Mouse (Mus musculus): Measurements from ENCODE around the gene Etnk2. TPM values are rescaled to one million over a fixed set of nuclear protein-coding genes. Genes with fewer than 3 reads are reported as not detected.
A peak's percentile ranks its signal among the peaks of the same experiment; 100 is the strongest.

Etnk2 gene
- polyA plus RNA-seq, 1 experiment, result 33.7 TPM

DNA sequence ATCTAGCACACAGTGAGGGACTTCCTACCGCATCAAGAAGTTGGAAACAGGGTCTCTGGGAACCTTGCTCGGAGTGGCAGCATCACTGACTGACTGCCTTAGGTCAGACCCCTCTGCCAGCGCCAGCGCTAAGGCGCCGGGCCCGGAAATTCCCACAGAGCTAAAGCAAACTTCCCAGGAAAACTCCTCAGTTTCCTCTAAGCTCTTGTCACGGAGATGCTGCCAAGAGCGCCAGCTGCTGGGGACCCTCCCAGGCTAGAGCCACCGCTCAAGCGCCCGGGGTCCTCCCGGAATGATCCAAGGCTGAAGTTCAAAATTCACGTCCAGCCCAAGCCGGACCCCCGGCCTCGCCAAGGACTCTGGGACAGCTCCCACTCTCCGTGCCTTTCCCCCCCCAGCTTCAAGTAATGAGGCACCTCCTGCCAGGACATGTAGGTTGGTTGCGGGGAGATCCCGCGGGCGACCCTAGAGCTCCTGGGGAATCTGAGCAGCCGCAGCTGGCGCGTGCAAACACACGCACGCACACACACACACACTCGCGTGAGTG is 59.3 kb downstream of the Etnk2 start:
- H3K27ac ChIP-seq (ENCODE audit: control insufficient read depth, insufficient read depth, low read depth, low read length), result peak overlapping the region; percentile 7; the same call in 1 of the 2 replicates
- H3K27me3 ChIP-seq (ENCODE audit: control insufficient read depth, insufficient read depth, low read length), result no peaks in the 10 kb centered on the region; the same call in 1 of the 2 replicates
- no peaks in the 10 kb centered on the region for H3K36me3 ChIP-seq (ENCODE audit: control insufficient read depth, insufficient read depth, low read length)
- H3K4me3 ChIP-seq (ENCODE audit: control insufficient read depth, low read depth, low read length), result peak overlapping the region; percentile 78
- 0 out of 2 replicates have a peak, but pooled peaks have one; percentile 20 for TF ChIP-seq POLR2A (IDR thresholded peaks at IDR 0.05; ENCODE audit: control insufficient read depth, low read depth, low read length)
- TF ChIP-seq CTCF (IDR thresholded peaks at IDR 0.05; ENCODE audit: control insufficient read depth, insufficient read depth, insufficient replicate concordance, low read depth, low read length), result no peak
- peaks cover 24% of the 10 kb centered on the region for H3K4me1 ChIP-seq (ENCODE audit: control insufficient read depth, insufficient read depth, low read length)

DNA sequence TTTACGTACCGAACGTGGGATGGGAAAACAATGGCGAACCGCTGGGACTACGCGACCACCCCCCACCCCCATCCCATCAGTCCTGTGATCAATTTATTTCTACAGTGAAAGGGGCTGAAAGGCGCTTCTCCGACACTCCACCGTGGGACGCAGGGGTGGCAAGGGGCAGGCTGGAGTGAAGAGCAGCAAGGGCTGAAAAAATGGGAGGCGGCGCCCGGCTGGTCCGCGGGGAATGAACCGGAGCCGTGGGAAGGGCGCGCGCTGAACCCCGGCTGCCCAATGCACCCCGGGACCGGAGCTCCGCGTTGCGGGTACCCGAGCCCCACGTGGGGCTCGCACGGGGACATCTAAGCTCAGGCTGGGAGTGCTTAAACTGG is 59.8 kb downstream of the Etnk2 start:
- Histone ChIP-seq H3K4me1 (ENCODE audit: control insufficient read depth, insufficient read depth, low read length) (peaks cover 21% of the 10 kb centered on the region), H3K36me3 (ENCODE audit: control insufficient read depth, insufficient read depth, low read length) (no peaks in the 10 kb centered on the region), H3K27ac (ENCODE audit: control insufficient read depth, insufficient read depth, low read depth, low read length) (peak overlapping the region; percentile 7; the same call in 1 of the 2 replicates), H3K27me3 (ENCODE audit: control insufficient read depth, insufficient read depth, low read length) (no peaks in the 10 kb centered on the region; the same call in 1 of the 2 replicates), H3K4me3 (ENCODE audit: control insufficient read depth, low read depth, low read length) (peak overlapping the region; percentile 78)
- TF ChIP-seq POLR2A (IDR thresholded peaks at IDR 0.05; ENCODE audit: control insufficient read depth, low read depth, low read length) (no peak), CTCF (IDR thresholded peaks at IDR 0.05; ENCODE audit: control insufficient read depth, insufficient read depth, insufficient replicate concordance, low read depth, low read length) (no peak)

DNA sequence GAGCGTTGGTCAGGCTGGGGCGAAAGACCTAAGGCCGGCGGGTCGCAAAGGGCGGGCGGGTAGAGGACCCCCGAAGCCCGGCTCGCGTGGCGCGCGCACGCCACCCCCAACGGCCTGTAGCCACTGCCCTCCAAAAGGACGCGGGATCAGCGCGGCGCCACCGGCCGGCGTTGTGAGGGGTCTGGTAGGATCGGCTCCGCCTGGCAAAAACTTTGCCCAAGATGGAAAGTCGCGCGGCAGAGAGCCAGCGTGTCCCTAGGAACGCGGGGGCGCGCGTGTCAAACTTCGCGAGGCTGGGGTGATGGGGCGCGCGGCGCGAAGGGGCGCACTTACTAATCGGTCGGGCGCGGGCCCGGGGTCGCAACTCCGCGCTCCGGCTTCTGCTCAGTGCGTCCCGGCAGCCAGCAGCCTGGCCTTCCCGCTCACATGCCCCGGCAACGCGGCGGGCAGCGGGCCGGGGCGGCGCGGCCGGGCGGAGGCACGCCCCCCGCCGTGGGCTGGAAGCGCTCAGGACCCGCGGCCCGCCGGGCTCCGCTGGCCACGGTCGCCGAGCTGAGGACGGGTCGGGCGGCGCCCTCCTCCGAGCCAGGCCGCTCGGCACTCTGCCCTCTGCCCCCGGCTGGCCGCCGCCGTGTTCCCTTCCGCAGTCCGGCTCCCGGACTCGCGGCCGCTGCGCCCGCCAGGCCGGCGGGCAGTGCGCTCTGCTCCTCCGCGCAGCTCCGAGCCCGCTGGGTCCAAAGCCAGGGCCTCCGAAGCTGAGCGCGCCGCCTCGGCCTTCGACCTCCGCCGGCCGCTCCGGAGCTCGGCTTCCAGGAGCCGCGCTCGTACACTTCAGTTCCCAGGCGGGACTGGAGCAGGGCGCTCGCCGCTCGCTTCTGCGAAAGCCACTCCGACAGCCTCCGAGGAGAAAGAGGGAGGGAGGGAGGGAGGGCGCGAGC is 60.4 kb downstream of the Etnk2 start, which contains the start of gene Sox13:
TSS of gene Sox13 (minus strand) at position 835 of the 938 bp plus-strand sequence.
- no peak within 1 kb of the TSS for H3K27ac ChIP-seq (ENCODE audit: control insufficient read depth, insufficient read depth, low read depth, low read length)
- no peaks in the 10 kb centered on the region for H3K36me3 ChIP-seq (ENCODE audit: control insufficient read depth, insufficient read depth, low read length)
- peak within 1 kb of the TSS; percentile 78 for H3K4me3 ChIP-seq (ENCODE audit: control insufficient read depth, low read depth, low read length)
- H3K4me1 ChIP-seq (ENCODE audit: control insufficient read depth, insufficient read depth, low read length), result peaks cover 18% of the 10 kb centered on the region
- no peaks in the 10 kb centered on the region; the same call in 1 of the 2 replicates for H3K27me3 ChIP-seq (ENCODE audit: control insufficient read depth, insufficient read depth, low read length)
- no peak for TF ChIP-seq CTCF (IDR thresholded peaks at IDR 0.05; ENCODE audit: control insufficient read depth, insufficient read depth, insufficient replicate concordance, low read depth, low read length)
- TF ChIP-seq POLR2A (IDR thresholded peaks at IDR 0.05; ENCODE audit: control insufficient read depth, low read depth, low read length), result no peak

DNA sequence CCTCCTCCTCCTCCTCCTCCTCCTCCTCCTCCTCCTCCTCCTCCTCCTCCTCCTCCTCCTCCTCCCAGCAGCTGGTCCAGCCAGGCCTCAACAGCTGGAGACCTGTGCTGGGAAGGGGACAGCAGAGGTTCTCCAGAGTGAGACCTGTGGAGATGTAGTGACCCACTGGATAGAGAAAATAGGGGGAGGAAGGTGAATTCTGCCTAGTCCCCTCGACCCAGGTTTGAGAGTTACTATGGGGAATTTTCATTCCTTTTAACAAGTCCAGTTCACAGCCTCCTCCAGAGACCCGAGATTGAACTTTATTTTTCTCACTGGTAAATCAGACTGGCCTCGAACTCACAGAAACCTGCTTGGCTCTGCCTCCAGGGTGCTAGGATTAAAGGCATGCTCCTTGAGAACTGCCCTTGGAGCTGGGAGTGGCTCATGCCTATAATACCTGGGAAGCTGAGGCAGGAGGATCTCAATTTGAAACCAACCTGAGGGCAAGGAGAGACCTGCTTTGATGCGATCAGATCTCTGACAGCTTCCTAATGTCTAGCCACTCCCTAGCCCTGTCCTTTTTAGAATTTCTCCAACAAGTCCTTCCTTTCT is 61.3 kb downstream of the Etnk2 start:
- no peak overlapping the region for H3K27ac ChIP-seq (ENCODE audit: control insufficient read depth, insufficient read depth, low read depth, low read length)
- no peaks in the 10 kb centered on the region; the same call in 1 of the 2 replicates for H3K27me3 ChIP-seq (ENCODE audit: control insufficient read depth, insufficient read depth, low read length)
- TF ChIP-seq CTCF (IDR thresholded peaks at IDR 0.05; ENCODE audit: control insufficient read depth, insufficient read depth, insufficient replicate concordance, low read depth, low read length) (no peak), POLR2A (IDR thresholded peaks at IDR 0.05; ENCODE audit: control insufficient read depth, low read depth, low read length) (no peak)
- H3K4me1 ChIP-seq (ENCODE audit: control insufficient read depth, insufficient read depth, low read length), result peaks cover 18% of the 10 kb centered on the region
- no peak overlapping the region for H3K4me3 ChIP-seq (ENCODE audit: control insufficient read depth, low read depth, low read length)
- H3K36me3 ChIP-seq (ENCODE audit: control insufficient read depth, insufficient read depth, low read length), result no peaks in the 10 kb centered on the region

Other genes starting within 250 kb of the Etnk2 start
- 11.1 and 11.8 TPM in 2 replicates for gene Ppp1r15b, start 232.4 kb upstream of the Etnk2 start, polyA plus RNA-seq (2012; rRNA removed)
- gene Plekha6, start 199.4 kb upstream of the Etnk2 start, polyA plus RNA-seq (2012; rRNA removed), result 97.1 and 110 TPM in 2 replicates
- 0.46 TPM in 1 of 2 replicates, not detected in the other for gene Golt1a, start 53.8 kb upstream of the Etnk2 start, polyA plus RNA-seq (2012; rRNA removed)
- gene Kiss1, start 41.7 kb upstream of the Etnk2 start, polyA plus RNA-seq (2012; rRNA removed), result 0.44 TPM in 1 of 2 replicates, not detected in the other
- 0.90 and 2.6 TPM in 2 replicates for gene Ren1, start 13.1 kb upstream of the Etnk2 start, polyA plus RNA-seq (2012; rRNA removed)
- 5.7 and 5.9 TPM in 2 replicates for gene Sox13, start 60.8 kb downstream of the Etnk2 start, polyA plus RNA-seq (2012; rRNA removed)
- 34.5 and 45.3 TPM in 2 replicates for gene Snrpe, start 246.7 kb downstream of the Etnk2 start, polyA plus RNA-seq (2012; rRNA removed)